Mouse (Mus musculus) Patski (cell line): ENCODE data around the gene Lrba. TPM values are rescaled to one million over a fixed set of nuclear protein-coding genes. Genes with fewer than 3 reads are reported as not detected.

Experiments
- ATAC-seq: fragments of 100-300 bp; one replicate; pipeline ENCODE4 v1.8.0; 2021
- CTCF ChIA-PET: fragments of 350-600 bp; sonication (Branson Sonifier 250); formaldehyde crosslinking; loops from one replicate; lab custom pipeline; 2022; ENCODE audit warnings: inconsistent platforms; lab: Charles Lee
- POLR2A ChIA-PET: fragments of 350-600 bp; sonication (Branson Sonifier 250); formaldehyde crosslinking; loops from one replicate; lab custom pipeline; 2022; ENCODE audit warnings: antibody characterized with exemption, inconsistent platforms; lab: Charles Lee
- DNase-seq: peaks from one replicate; pipeline ENCODE4 v3.0.0-alpha.2; 2011; ENCODE audit warnings: low read depth, low spot score
- H3K27me3 ChIP-seq: fragments of 371-371 bp; one replicate; pipeline ENCODE4 v1.5.1; 2021
- CTCF ChIP-seq: fragments of 100-300 bp; IDR thresholded peaks from one replicate; pipeline ENCODE4 v1.5.1; 2021
- in situ Hi-C: fragments of 300-500 bp; cut with MboI; formaldehyde crosslinking; loops from 3 replicates; pipeline ENCODE4 v1.11.1; 2018; ENCODE audit warnings: low pct_unique_long_range_greater_than_20kb, mixed read lengths
- polyA plus RNA-seq: library from polyadenylated mRNA; unstranded; gene quantifications from one replicate; pipeline ENCODE4 v1.2.3, GENCODE M21; 2021

Lrba gene
- polyA plus RNA-seq, 1 experiment from 2014 or later, result 35.1 TPM

DNA sequence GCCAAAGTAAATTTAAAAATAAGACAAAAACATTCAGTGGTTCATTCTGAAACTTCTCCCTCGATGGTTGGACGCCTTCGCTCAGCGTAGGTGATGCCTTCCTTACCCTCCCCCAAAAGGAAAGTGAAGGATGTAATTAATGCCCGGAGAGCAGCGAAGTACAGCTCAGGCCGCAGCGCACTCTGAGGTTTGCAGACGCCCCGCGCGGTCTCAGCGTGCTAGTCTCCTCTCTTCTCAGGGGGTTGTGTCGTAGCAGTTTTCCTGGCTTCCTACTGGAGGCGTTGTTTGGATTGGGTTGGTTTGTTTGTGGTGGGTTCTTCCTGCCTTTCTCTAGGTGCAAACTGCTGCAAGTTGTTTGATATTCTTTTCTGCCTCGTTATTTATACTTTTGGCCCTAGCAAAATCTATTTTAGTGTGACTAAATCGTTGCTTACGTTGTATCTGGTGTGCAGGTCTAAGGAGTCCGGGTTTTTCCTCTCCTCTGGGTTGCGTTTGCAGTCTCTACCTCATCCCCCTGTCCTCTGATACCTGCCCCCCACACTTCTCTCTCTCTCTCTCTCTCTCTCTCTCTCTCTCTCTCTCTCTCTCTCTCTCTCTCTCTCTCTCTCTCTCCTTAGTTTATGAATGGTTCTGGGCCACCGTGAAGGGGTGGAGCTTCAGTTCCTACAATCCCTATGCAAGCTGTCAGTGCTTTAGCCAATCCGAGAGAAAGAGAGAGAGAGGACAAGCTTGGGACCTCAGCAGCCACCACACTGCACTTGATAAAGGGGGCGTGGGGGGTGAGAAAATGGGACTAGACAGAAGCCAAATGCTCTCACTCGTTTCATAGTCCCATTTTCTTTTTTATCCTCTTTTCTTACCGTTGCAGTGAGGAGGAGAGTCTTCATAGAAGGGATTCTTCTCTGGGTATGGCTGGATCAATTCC is 323.9 kb downstream of the Lrba start, which contains the start of gene Mab21l2:
TSS of gene Mab21l2 (minus strand) at position 539 of the 925 bp plus-strand sequence.
- no peaks in the 10 kb centered on the region for H3K27me3 ChIP-seq
- ChIA-PET POLR2A (interaction anchor here (0.7 kb wide), 1 partner anchor 1016 kb away, joined by 5 read pairs; no protein-coding TSS in a partner anchor), CTCF (interaction anchor here (1.1 to 1.7 kb wide), 5 partner anchors 12 to 23 kb away, joined by 3 to 6 read pairs (median 4); no protein-coding TSS in a partner anchor)
- in situ Hi-C loops, result no loop called here
- DNase-seq (no peak), ATAC-seq (no peak)
- TF ChIP-seq CTCF, result no peak

DNA sequence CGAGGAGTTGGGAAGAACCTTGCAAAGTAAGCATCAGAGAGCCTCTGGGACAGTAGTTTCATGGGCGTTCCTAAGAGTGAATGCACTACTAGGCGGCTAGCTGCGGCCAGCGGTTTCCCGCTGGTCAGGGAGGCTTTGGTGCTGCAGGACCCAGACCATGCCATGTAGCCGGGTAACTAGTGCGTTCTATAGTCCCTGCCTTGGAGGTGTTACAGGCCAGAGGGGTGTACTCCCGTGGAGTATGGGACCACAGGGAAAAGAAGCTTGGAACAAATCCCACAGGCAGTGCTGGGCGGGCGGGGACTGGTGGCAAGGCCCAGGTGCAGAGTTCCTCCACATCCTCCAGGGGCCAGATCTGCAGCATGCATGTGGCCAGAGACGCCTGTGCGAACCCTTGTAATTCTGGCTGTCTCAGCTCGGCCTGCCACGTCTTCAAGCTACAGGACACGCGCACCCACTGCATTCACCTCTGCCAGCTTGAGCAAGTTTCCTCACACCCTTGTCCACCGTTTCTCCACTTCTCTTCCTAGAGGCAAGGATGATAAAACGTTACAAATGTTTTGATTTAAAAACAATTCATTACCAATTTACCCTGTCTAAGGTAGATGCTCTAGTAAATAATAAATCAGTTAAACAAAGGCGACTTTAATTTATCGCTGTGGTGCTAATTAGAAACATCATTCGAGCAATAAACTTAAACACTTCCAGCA is 326.0 kb downstream of the Lrba start:
- in situ Hi-C loops, result no loop called here
- ChIA-PET POLR2A (interaction anchor here (1.1 kb wide), 1 partner anchor 16 kb away, joined by 3 read pairs; no protein-coding TSS in a partner anchor), CTCF (interaction anchor here (1.4 to 1.7 kb wide), 2 partner anchors 7 to 10 kb away, joined by 3 to 4 read pairs; no protein-coding TSS in a partner anchor)
- H3K27me3 ChIP-seq, result no peaks in the 10 kb centered on the region
- TF ChIP-seq CTCF, result no peak
- DNase-seq (no peak), ATAC-seq (no peak)

DNA sequence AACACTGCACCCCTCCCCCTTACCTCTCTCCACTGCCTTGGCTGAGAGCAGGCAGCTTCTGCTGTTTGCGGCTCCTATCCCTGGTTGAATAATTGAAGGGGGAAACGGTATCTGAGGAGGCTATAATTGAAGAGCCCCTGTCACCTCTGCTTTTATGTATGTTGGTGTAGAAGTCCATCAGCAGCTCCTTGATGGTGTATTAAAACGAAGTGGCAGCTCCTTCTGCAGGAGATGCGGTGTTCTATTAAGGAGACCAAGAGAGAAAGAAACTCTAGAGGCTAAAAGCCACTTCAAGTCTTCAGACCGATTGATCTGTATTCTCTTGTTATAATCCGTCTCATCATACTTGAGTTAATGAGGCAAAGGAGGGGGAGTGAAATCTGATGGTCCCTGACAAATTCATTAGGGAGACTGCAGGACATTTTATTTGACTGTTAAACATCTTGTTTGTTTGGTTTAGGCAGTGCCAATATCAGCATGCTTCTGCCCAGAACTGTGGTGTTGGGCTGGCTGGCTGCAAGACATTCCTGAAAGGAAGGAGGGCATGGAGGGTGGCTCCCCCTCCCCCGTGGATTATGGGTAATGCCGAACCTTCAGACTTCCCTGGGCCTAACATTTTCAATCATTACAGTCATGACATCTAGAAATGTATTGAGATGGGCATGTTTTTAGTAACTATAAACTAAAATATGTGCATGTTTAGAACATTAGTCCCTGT is 326.7 kb downstream of the Lrba start:
- no peaks in the 10 kb centered on the region for H3K27me3 ChIP-seq
- in situ Hi-C loops, result no loop called here
- ChIA-PET POLR2A (no interaction called here), CTCF (interaction anchor here (1.0 kb wide), 1 partner anchor 14 kb away, joined by 3 read pairs; no protein-coding TSS in a partner anchor)
- no peak for ATAC-seq
- TF ChIP-seq CTCF, result no peak
- DNase-seq, result no peak

DNA sequence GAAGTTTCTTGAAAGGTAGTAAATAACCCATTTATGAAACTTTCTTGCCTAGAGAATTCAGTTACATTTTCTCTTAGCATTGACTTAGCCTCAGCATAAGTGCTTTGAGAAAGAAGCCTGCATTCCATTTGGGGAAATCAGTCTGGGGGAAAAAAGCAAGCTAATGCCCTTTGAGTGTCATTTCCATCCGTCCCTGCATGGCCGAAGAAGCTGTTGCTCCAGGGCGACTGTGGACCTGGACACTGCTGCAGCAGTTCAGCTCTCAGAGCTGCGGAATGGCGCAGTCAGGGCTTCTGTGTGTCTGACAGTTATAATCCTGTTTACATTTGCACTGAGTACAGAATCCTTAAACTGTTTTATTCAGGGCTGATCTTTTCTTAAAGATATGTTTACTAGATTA is 327.7 kb downstream of the Lrba start:
- no peak for DNase-seq
- no peak for ATAC-seq
- H3K27me3 ChIP-seq, result no peaks in the 10 kb centered on the region
- in situ Hi-C loops, result no loop called here
- ChIA-PET POLR2A (no interaction called here), CTCF (interaction anchor here (1.0 kb wide), 1 partner anchor 13 kb away, joined by 3 read pairs; no protein-coding TSS in a partner anchor)
- no peak for TF ChIP-seq CTCF

DNA sequence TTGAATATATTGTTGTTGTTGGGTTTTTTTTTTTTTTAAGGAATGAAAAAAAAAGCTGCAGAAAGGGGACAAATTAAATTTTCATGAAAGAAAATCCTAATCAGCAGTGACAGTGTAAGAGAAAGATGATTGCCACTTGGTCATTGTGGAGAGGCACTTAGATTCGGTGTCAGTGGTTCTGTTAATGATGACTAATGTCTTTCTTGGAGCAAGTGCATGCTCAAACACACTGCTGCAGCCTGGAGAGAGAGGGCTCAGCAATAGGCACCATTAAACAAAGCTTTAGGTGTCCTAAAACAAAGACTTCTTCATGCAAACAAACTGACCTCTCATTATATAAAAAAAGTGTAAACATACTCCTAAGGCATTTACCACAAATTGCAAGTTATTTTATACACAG is 334.5 kb downstream of the Lrba start:
- no peak for DNase-seq
- CTCF ChIA-PET, result no interaction called here
- POLR2A ChIA-PET, result interaction anchor here (0.6 kb wide), 2 partner anchors 15 to 886 kb away, joined by 3 to 4 read pairs; no protein-coding TSS in a partner anchor
- ATAC-seq, result no peak
- in situ Hi-C loops, result no loop called here
- no peak for TF ChIP-seq CTCF
- H3K27me3 ChIP-seq, result no peaks in the 10 kb centered on the region

DNA sequence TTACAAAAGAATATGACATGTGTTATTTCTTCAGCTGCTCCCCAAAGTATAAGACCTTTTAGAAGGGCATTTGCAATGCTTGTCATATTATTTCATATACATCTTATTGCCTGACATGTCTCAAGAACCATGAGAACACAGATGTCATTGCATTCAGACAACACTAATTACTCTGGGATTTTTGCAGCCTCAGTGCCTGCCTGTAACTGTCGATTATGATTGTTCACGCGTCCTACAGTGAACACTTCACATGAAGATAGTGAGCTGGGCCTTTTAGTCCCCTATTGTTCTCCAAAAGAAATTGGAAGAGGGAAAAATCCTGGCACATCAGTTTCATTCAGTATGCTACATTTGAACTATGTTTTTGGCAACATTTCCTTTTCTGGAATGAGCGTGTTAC is 335.2 kb downstream of the Lrba start:
- ATAC-seq (no peak), DNase-seq (no peak)
- in situ Hi-C loops, result no loop called here
- no peak for TF ChIP-seq CTCF
- ChIA-PET CTCF (interaction anchor here (1.1 kb wide), 1 partner anchor 16 kb away, joined by 3 read pairs; no protein-coding TSS in a partner anchor), POLR2A (no interaction called here)
- H3K27me3 ChIP-seq, result no peaks in the 10 kb centered on the region

DNA sequence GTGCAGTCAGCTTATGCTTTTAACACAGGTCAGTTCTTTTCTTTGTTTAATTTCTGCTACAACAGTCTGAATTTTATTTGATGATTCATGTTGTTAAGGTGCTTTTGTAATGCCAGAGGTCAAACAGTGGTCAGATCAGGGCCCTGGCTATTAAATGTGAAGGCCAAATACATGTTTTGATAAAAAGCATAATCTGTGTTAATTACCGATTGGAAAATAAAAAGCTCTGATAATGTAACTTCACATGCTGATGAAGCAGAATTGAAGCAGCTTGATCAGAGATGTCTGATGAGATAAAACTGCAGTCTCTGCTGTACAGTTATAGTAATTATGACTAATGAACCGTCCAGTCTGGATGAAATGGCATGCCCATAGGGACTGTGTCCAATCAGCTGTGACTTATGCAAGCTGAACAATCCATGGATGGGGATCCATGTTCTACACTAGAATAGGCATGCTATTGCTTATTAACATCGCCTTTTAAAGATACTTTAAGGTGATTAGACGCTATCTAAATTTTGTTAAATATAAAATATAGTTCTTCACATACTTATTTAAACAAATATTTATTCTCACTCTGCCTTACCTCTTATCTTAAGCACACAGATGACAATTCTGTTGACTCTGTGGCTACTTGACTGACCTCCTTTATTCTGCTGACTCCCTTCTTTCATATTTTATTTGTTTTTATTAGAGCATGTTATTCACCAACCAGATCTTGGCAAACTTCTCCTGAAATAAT is 336.0 kb downstream of the Lrba start:
- no peak for DNase-seq
- ChIA-PET POLR2A (no interaction called here), CTCF (interaction anchor here (1.0 to 1.1 kb wide), 2 partner anchors 11 to 16 kb away, joined by 3 to 4 read pairs; no protein-coding TSS in a partner anchor)
- no peak for TF ChIP-seq CTCF
- no peak for ATAC-seq
- in situ Hi-C loops, result no loop called here
- H3K27me3 ChIP-seq, result no peaks in the 10 kb centered on the region

DNA sequence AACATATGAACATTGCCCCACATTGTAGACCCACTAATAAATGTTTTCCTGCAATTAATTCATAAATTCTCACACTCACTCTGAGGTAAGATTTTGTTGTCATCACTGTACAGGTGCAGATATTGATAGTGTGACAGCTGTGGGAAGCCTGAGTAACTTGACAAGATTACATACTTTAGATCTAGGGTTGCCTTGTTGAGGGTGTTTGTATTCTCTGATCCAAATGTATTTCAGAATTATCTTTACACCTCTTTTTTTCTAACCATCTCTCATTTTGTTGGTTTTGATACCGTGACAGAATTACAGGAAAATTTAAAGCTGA is 336.5 kb downstream of the Lrba start:
- POLR2A ChIA-PET, result no interaction called here
- DNase-seq, result no peak
- CTCF ChIA-PET, result no interaction called here
- no peak for ATAC-seq
- in situ Hi-C loops, result no loop called here
- H3K27me3 ChIP-seq, result no peaks in the 10 kb centered on the region
- no peak for TF ChIP-seq CTCF

DNA sequence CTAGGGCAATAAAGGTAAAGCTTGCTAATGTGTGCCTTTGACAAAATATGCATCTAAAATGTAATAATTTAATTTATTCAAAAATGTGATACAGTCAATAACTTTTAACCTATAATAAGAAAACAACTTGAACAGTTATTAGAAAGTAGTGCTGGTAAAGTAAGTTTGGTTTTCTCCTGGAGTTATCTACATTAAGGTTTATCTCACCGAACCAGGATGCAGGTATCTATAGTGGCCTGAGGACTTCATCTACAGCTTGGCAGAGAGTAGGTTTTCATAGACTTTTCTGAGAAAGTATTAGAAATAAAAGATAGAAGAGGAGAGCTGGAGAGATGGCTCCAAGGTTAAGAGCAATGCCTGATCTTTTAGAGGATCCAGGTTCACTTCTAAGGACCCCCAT is 336.9 kb downstream of the Lrba start:
- no peak for DNase-seq
- TF ChIP-seq CTCF, result no peak
- in situ Hi-C loops, result no loop called here
- ATAC-seq, result no peak
- CTCF ChIA-PET, result no interaction called here
- POLR2A ChIA-PET, result no interaction called here
- no peaks in the 10 kb centered on the region for H3K27me3 ChIP-seq
